Mouse (Mus musculus) CH12.LX (cell line): ENCODE measurements around the gene Nt5c2. TPM values are rescaled to one million over a fixed set of nuclear protein-coding genes. Genes with fewer than 3 reads are reported as not detected.

Experiments
- DNase-seq: peaks from one replicate; pipeline ENCODE4 v3.0.0-alpha.2; 2013; ENCODE audit errors: extremely low read depth
- H3K27ac ChIP-seq: 2 replicates; pipeline ENCODE4 v1.5.1; 2012; ENCODE audit warnings: low read depth, mild to moderate bottlenecking, control low read depth, moderate library complexity; ENCODE audit not compliant: insufficient read depth
- H3K27me3 ChIP-seq: replicated peaks from 2 replicates; pipeline ENCODE3; 2012; ENCODE audit warnings: inconsistent platforms
- H3K36me3 ChIP-seq, 2 experiments: replicated peaks in 1 of 2; 2 replicates each; pipeline versions ENCODE3 to v1.6.1; 2012; ENCODE audit warnings: inconsistent platforms in 1 of 2, low read length in 1 of 2, mild to moderate bottlenecking in 1 of 2, mixed read lengths in 1 of 2, moderate library complexity in 1 of 2; ENCODE audit not compliant: control insufficient read depth in 1 of 2, insufficient read depth in 1 of 2
- H3K4me1 ChIP-seq, 2 experiments: 2 replicates each; pipeline ENCODE4 v1.6.1; 2012; ENCODE audit warnings: inconsistent platforms in 1 of 2, moderate library complexity in 1 of 2; ENCODE audit not compliant: insufficient read depth in 2 of 2, control insufficient read depth in 1 of 2
- H3K4me2 ChIP-seq: 2 replicates; pipeline ENCODE4 v1.6.1; 2012; ENCODE audit warnings: low read depth, mild to moderate bottlenecking, control low read depth; ENCODE audit not compliant: poor library complexity, insufficient read depth, severe bottlenecking
- H3K4me3 ChIP-seq, 3 experiments: fragments of 150-350 bp in 1 of 3; sonication (generic) in 1 of 3; replicated peaks in 1 of 3; 2 replicates each; pipeline versions ENCODE3 to v1.5.1; 2011 to 2012; ENCODE audit warnings: low read depth in 2 of 3, low read length in 2 of 3, mild to moderate bottlenecking in 2 of 3, moderate library complexity in 2 of 3, control low read depth in 1 of 3, improper control_type of control experiment in 1 of 3, inconsistent platforms in 1 of 3, mixed read lengths in 1 of 3; ENCODE audit not compliant: poor library complexity in 1 of 3
- H3K79me2 ChIP-seq: replicated peaks from 2 replicates; pipeline ENCODE4 v1.6.1; 2012; ENCODE audit warnings: mild to moderate bottlenecking, moderate library complexity; ENCODE audit not compliant: control insufficient read depth, poor library complexity, insufficient read depth, severe bottlenecking; ENCODE audit errors: extremely low read depth
- H3K9ac ChIP-seq: 2 replicates; pipeline ENCODE4 v1.6.1; 2012; ENCODE audit warnings: low read depth, mild to moderate bottlenecking, control low read depth, moderate library complexity; ENCODE audit not compliant: insufficient read depth
- H3K9me3 ChIP-seq: replicated peaks from 2 replicates; pipeline ENCODE3; 2012; ENCODE audit warnings: low read length, inconsistent platforms, mixed read lengths
- BHLHE40 ChIP-seq: IDR thresholded peaks from 2 replicates; pipeline ENCODE4 v1.6.1; 2011; ENCODE audit warnings: mild to moderate bottlenecking, low read depth, low read length, improper control_type of control experiment
- CHD2 ChIP-seq: IDR thresholded peaks from 2 replicates; pipeline ENCODE4 v1.6.1; 2011; ENCODE audit warnings: low read length, improper control_type of control experiment
- ELF1 ChIP-seq: IDR thresholded peaks from 2 replicates; pipeline ENCODE4 v1.6.1; 2014; ENCODE audit warnings: low read depth, mild to moderate bottlenecking, inconsistent platforms, low read length, improper control_type of control experiment
- GABPA ChIP-seq: IDR thresholded peaks from 2 replicates; pipeline ENCODE4 v1.6.1; 2012; ENCODE audit warnings: low read depth, low read length, improper control_type of control experiment, inconsistent platforms; ENCODE audit not compliant: insufficient replicate concordance
- HCFC1 ChIP-seq: IDR thresholded peaks from 2 replicates; pipeline ENCODE4 v1.6.1; 2012; ENCODE audit warnings: low read depth, mild to moderate bottlenecking, inconsistent platforms, low read length, improper control_type of control experiment
- IRF4 ChIP-seq: IDR thresholded peaks from 2 replicates; pipeline ENCODE4 v1.6.1; 2014; ENCODE audit warnings: low read depth, mild to moderate bottlenecking, inconsistent platforms, low read length, improper control_type of control experiment
- JUND ChIP-seq: conservative IDR thresholded peaks from 2 replicates; pipeline ENCODE4 v1.6.1; 2011; ENCODE audit warnings: low read depth, low read length, improper control_type of control experiment
- KAT2A ChIP-seq: IDR thresholded peaks from 2 replicates; pipeline ENCODE4 v1.6.1; 2012; ENCODE audit warnings: low read length, improper control_type of control experiment, inconsistent platforms; ENCODE audit not compliant: insufficient replicate concordance
- MEF2A ChIP-seq: IDR thresholded peaks from 2 replicates; pipeline ENCODE4 v1.6.1; 2014; ENCODE audit warnings: low read depth, mild to moderate bottlenecking, inconsistent platforms, low read length, improper control_type of control experiment, borderline replicate concordance
- MXI1 ChIP-seq: IDR thresholded peaks from 2 replicates; pipeline ENCODE4 v1.6.1; 2011; ENCODE audit warnings: mild to moderate bottlenecking, low read depth, low read length, improper control_type of control experiment
- MYC ChIP-seq: IDR thresholded peaks from 2 replicates; pipeline ENCODE4 v1.6.1; 2011; ENCODE audit warnings: low read depth, mild to moderate bottlenecking, improper control_type of control experiment, low read length
- NELFE ChIP-seq: IDR thresholded peaks from 2 replicates; pipeline ENCODE4 v1.6.1; 2011; ENCODE audit warnings: low read depth, low read length, improper control_type of control experiment
- POLR2A ChIP-seq: IDR thresholded peaks from 2 replicates; pipeline ENCODE4 v1.6.1; 2011; ENCODE audit warnings: low read depth, mild to moderate bottlenecking, improper control_type of control experiment, low read length
- RCOR1 ChIP-seq: conservative IDR thresholded peaks from 2 replicates; pipeline ENCODE4 v1.6.1; 2012; ENCODE audit warnings: low read depth, mild to moderate bottlenecking, inconsistent platforms, low read length, improper control_type of control experiment
- SIN3A ChIP-seq: IDR thresholded peaks from 2 replicates; pipeline ENCODE4 v1.6.1; 2012; ENCODE audit warnings: low read length, improper control_type of control experiment, inconsistent platforms
- SMC3 ChIP-seq: IDR thresholded peaks from 2 replicates; pipeline ENCODE4 v1.6.1; 2011; ENCODE audit warnings: low read depth, low read length, improper control_type of control experiment
- TBP ChIP-seq: conservative IDR thresholded peaks from 2 replicates; pipeline ENCODE4 v1.6.1; 2011; ENCODE audit warnings: low read depth, low read length, improper control_type of control experiment
- TCF12 ChIP-seq: IDR thresholded peaks from 2 replicates; pipeline ENCODE4 v1.6.1; 2014; ENCODE audit warnings: low read depth, mild to moderate bottlenecking, inconsistent platforms, low read length, improper control_type of control experiment
- UBTF ChIP-seq: IDR thresholded peaks from 2 replicates; pipeline ENCODE4 v1.6.1; 2012; ENCODE audit warnings: low read depth, mild to moderate bottlenecking, inconsistent platforms, low read length, improper control_type of control experiment, moderate library complexity
- USF1 ChIP-seq: IDR thresholded peaks from 2 replicates; pipeline ENCODE4 v1.6.1; 2014; ENCODE audit warnings: low read depth, mild to moderate bottlenecking, inconsistent platforms, low read length, improper control_type of control experiment
- ZNF384 ChIP-seq: IDR thresholded peaks from 2 replicates; pipeline ENCODE4 v1.6.1; 2012; ENCODE audit warnings: low read depth, low read length, improper control_type of control experiment, inconsistent platforms
- dilution Hi-C: fragments of 300-500 bp; cut with MboI; formaldehyde crosslinking; loops from 2 replicates; pipeline ENCODE4 v1.14.3; 2020; ENCODE audit warnings: low sequenced_read_pairs; ENCODE audit not compliant: extremely low pct_unique_long_range_greater_than_20kb, extremely low pct_ligation_motif_present
- in situ Hi-C: fragments of 300-500 bp; cut with MboI; formaldehyde crosslinking; loops from 3 replicates; pipeline ENCODE4 v1.14.3; 2019; ENCODE audit warnings: low sequenced_read_pairs, low pct_ligation_motif_present, low pct_unique_long_range_greater_than_20kb, mixed read lengths
- polyA plus RNA-seq: library from polyadenylated mRNA; unstranded; fragments of >175 nt; gene quantifications from 2 replicates; pipeline ENCODE4 v1.2.1, GENCODE M21; 2012; ENCODE audit warnings: low read depth; ENCODE audit not compliant: insufficient read length
- total RNA-seq, 2 experiments: library from RNA; depleted of rRNA; stranded (reverse); fragments of 300-350 nt in 1 of 2; fragments of >200 nt in 1 of 2; gene quantifications; 2 replicates each; pipeline ENCODE4 v1.2.3; 2012 to 2014

Gene Nt5c2
- total and polyA plus RNA-seq, 3 experiments = 15.1 to 62.9 (median 21.1) TPM

DNA sequence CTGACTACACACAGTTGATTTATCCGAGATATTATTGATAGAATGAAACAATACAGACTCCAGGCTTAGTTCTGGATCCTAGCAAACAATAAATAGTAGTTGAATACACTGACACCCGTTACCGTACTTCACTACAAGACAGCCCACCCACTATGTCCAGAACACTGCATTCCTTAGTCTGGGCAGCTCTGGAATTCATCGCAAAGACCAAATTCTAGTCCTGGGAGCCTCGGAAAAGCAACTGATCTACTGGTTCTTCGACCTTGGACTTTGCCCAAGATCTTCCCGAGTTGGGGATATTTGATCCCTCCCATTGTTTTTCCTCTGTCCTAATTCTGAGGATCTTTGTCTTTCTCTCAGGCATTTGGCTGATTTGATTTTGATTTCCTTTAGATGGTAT lies 52.1 kb downstream of the Nt5c2 start:
- dilution Hi-C loops = no loop called here
- peaks cover 3 to 34% of the 10 kb centered on the region in 2 experiments; a peak in 3 of 4 replicates for H3K4me1 ChIP-seq

DNA sequence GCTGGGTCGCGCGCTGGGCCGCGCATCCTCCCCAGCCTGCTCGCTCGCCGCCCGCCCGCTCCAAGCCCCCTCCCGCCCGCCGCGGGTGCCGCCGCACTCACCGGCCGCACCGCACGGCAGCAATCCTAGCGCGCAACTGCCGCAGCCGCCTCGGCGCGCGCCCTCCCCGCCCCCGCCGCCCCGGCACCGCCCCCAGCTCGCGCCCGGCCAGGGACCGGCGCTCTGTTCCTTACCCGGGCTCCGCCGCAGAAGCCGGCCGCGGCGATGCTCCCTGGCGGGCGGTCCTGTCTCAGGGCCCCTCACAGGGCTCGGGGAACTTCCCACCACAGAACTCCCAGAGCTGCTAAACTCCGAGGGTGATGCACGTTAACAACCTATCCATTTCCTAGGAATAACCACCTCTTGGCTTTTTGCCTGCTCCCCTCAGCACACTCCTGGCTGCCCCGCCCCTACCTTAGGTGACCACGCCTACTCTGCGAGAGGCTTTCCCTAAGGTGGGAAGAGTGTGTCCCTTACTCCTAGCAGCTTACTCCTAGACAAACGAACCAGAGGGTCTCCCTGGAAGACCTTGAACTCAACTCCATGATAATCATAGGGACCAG lies 52.7 kb downstream of the Nt5c2 start:
- in situ Hi-C loops = no loop called here
- peak overlapping the region; percentile 83 for H3K4me2 ChIP-seq
- H3K4me1 ChIP-seq = peaks cover 3 to 38% of the 10 kb centered on the region in 2 experiments; a peak in 3 of 4 replicates
- dilution Hi-C loops = no loop called here
- TF ChIP-seq JUND (no peak), ELF1 (0 out of 2 replicates have a peak, but pooled peaks have one; percentile 21), MEF2A (0 out of 2 replicates have a peak, but pooled peaks have one; percentile 17), SIN3A (0 out of 2 replicates have a peak, but pooled peaks have one; percentile 37)
- TF ChIP-seq, all 38 proteins: peak for 3
- Histone ChIP-seq H3K4me3 (peak overlapping the region; percentile 67 to 77 (median 71)), H3K27me3 (no peaks in the 10 kb centered on the region), H3K9ac (peak overlapping the region; percentile 97), H3K9me3 (peaks cover 3% of the 10 kb centered on the region), H3K27ac (peak overlapping the region; percentile 41), H3K36me3 (peaks cover 0 to 12% of the 10 kb centered on the region in 2 experiments), H3K79me2 (peaks cover 23% of the 10 kb centered on the region)
- DNase-seq = peak; percentile 71

More for the DNA sequence above, 52.1 kb downstream of the Nt5c2 start:
- Histone ChIP-seq H3K27me3 (no peaks in the 10 kb centered on the region), H3K4me2 (peak overlapping the region; percentile 83), H3K9me3 (peaks cover 3% of the 10 kb centered on the region), H3K4me3 (peak overlapping the region; percentile 67 to 77 (median 71)), H3K9ac (peak overlapping the region; percentile 97; the same call in 1 of the 2 replicates), H3K27ac (no peak overlapping the region), H3K36me3 (peaks cover 0 to 8% of the 10 kb centered on the region in 2 experiments), H3K79me2 (peaks cover 23% of the 10 kb centered on the region)
- in situ Hi-C loops = no loop called here
- no peak for DNase-seq
- no peak for TF ChIP-seq GABPA

DNA sequence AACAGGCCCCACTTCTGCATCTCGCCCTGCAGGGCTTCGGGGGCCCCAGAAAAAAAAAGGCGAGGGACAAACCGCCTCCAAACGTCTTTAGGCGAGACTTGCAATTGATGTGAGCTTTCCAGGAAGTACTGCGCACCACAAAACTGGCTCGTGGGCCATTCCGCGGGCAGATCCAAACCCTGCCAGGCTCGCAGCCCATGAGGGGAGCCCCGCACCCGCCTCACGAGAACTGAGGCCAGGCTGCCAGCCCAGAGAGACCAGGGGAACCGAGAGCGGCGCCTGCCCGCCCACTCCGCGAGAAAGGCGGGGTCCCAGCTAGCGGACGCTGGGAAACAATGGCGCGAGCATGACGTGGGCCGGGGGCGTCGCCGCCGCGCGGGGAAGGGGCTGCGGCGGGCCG lies 53.3 kb downstream of the Nt5c2 start:
- peaks cover 3 to 38% of the 10 kb centered on the region in 2 experiments; a peak in 3 of 4 replicates for H3K4me1 ChIP-seq
- peak overlapping the region; percentile 41 for H3K27ac ChIP-seq
- in situ Hi-C loops = no loop called here
- H3K27me3 ChIP-seq = no peaks in the 10 kb centered on the region
- DNase-seq = peak; percentile 74
- H3K79me2 ChIP-seq = peaks cover 26% of the 10 kb centered on the region
- peak overlapping the region; percentile 97 for H3K9ac ChIP-seq
- peak overlapping the region; percentile 97 for H3K4me2 ChIP-seq
- peaks cover 3% of the 10 kb centered on the region for H3K9me3 ChIP-seq
- peak overlapping the region; percentile 65 to 77 (median 71) for H3K4me3 ChIP-seq
- no peak; the same call in 1 of the 2 replicates for TF ChIP-seq CHD2
- 0 out of 2 replicates have a peak, but pooled peaks have one; percentile 22 for TF ChIP-seq MYC
- peak; percentile 60 for TF ChIP-seq NELFE
- no peak for TF ChIP-seq SMC3
- 0 out of 2 replicates have a peak, but pooled peaks have one; percentile 7 for TF ChIP-seq RCOR1
- TF ChIP-seq MXI1 = peak; percentile 22; the same call in 1 of the 2 replicates
- no peak for TF ChIP-seq KAT2A
- TF ChIP-seq TCF12 = peak; percentile 42
- TF ChIP-seq ELF1 = no peak; the same call in 1 of the 2 replicates
- peak; percentile 32; the same call in 1 of the 2 replicates for TF ChIP-seq HCFC1
- peak; percentile 60; the same call in 1 of the 2 replicates for TF ChIP-seq UBTF
- 0 out of 2 replicates have a peak, but pooled peaks have one; percentile 13 for TF ChIP-seq IRF4
- 0 out of 2 replicates have a peak, but pooled peaks have one; percentile 40 for TF ChIP-seq BHLHE40
- peak; percentile 88 for TF ChIP-seq POLR2A
- 0 out of 2 replicates have a peak, but pooled peaks have one; percentile 41 for TF ChIP-seq TBP
- peak; percentile 73; the same call in 1 of the 2 replicates for TF ChIP-seq ZNF384
- no peak for TF ChIP-seq USF1
- H3K36me3 ChIP-seq = peaks cover 0 to 16% of the 10 kb centered on the region in 2 experiments
- dilution Hi-C loops = no loop called here
